Mouse (Mus musculus): Measurements from ENCODE around the gene Smap2.

- no peak for TF ChIP-seq CTCF (IDR thresholded peaks at IDR 0.05; ENCODE audit: low read depth, low read length)
- no peak for TF ChIP-seq POLR2A (IDR thresholded peaks at IDR 0.05; ENCODE audit: extremely low read depth, insufficient read depth, low read length)
Measured at GRCm38 (mm10) chr4:120953667-120954066, 63.4 kb downstream of the Smap2 start.

Measured in liver, adult 2 months (tissue).